Mouse (Mus musculus) liver, adult 2 months (tissue): ENCODE data around the gene Agpat4. TPM values are rescaled to one million over a fixed set of nuclear protein-coding genes. Genes with fewer than 3 reads are reported as not detected.

Source experiments
- DNase-seq: peaks from one replicate; pipeline ENCODE4 v3.0.0-alpha.2; 2011; ENCODE audit warnings: low read depth, low spot score; ENCODE audit errors: extremely low read depth
- H3K27ac ChIP-seq: fragments of 200-500 bp; replicated peaks from 2 replicates; pipeline ENCODE4 v1.5.1; 2012; ENCODE audit warnings: low read depth, mild to moderate bottlenecking, control low read depth, inconsistent platforms, low read length; ENCODE audit not compliant: insufficient read depth
- H3K27me3 ChIP-seq: fragments of 200-500 bp; 2 replicates; pipeline ENCODE4 v1.6.1; 2012; ENCODE audit warnings: mild to moderate bottlenecking, moderate library complexity, low read length, inconsistent platforms; ENCODE audit not compliant: control insufficient read depth, insufficient read depth
- H3K36me3 ChIP-seq: fragments of 200-500 bp; 2 replicates; pipeline ENCODE4 v1.6.1; 2012; ENCODE audit warnings: low read length, inconsistent platforms; ENCODE audit not compliant: control insufficient read depth, insufficient read depth
- H3K4me1 ChIP-seq: fragments of 200-500 bp; 2 replicates; pipeline ENCODE4 v1.6.1; 2011; ENCODE audit warnings: low read length; ENCODE audit not compliant: control insufficient read depth, insufficient read depth
- H3K4me3 ChIP-seq: fragments of 200-500 bp; 2 replicates; pipeline ENCODE4 v1.5.1; 2011; ENCODE audit warnings: low read depth, mild to moderate bottlenecking, control low read depth, low read length, moderate library complexity; ENCODE audit not compliant: insufficient read depth
- H3K79me2 ChIP-seq: fragments of 200-500 bp; 2 replicates; pipeline ENCODE4 v1.6.1; 2012; ENCODE audit warnings: inconsistent platforms, mild to moderate bottlenecking, low read length, moderate library complexity; ENCODE audit not compliant: control insufficient read depth, insufficient read depth
- H3K9ac ChIP-seq: fragments of 200-500 bp; 2 replicates; pipeline ENCODE4 v1.6.1; 2012; ENCODE audit warnings: low read depth, mild to moderate bottlenecking, control low read depth, inconsistent platforms, low read length
- CTCF ChIP-seq: fragments of 200-500 bp; IDR thresholded peaks from 2 replicates; pipeline ENCODE4 v1.5.1; 2011; ENCODE audit warnings: low read depth, low read length, control low read depth
- POLR2A ChIP-seq: fragments of 200-500 bp; IDR thresholded peaks from 2 replicates; pipeline ENCODE4 v1.6.1; 2011; ENCODE audit warnings: low read length, control low read depth; ENCODE audit not compliant: insufficient read depth; ENCODE audit errors: extremely low read depth
- WGBS: fragments of 180-500 bp; shearing (Covaris S2); methylation state at CpG from one replicate; pipeline ENCODE4 v1.1.7; 2018; 5-methylcytosine and 5-hydroxymethylcytosine counted together
- polyA plus RNA-seq: library from polyadenylated mRNA; depleted of rRNA; stranded (reverse); fragments of >200 nt; gene quantifications from 2 replicates; pipeline ENCODE4 v1.2.3, GENCODE M21; 2012
- total RNA-seq: library from RNA; depleted of rRNA; stranded (reverse); fragments of >200 nt; gene quantifications from 2 replicates; pipeline ENCODE4 v1.2.3, GENCODE M21; 2014

The Agpat4 gene
- total and polyA plus RNA-seq, 2 experiments = 0.60 to 1.2 TPM

GRCm38 (mm10) chr17:12162824-12163223 is 44.3 kb downstream of the Agpat4 start:
- WGBS = 90% methylated on average over 4 of the region's 4 CpGs
- no peak for TF ChIP-seq POLR2A
- no peak for TF ChIP-seq CTCF
- Histone ChIP-seq H3K79me2 (no peaks in the 10 kb centered on the region), H3K27me3 (no peaks in the 10 kb centered on the region), H3K9ac (no peak overlapping the region), H3K4me1 (no peaks in the 10 kb centered on the region), H3K4me3 (no peak overlapping the region), H3K36me3 (no peaks in the 10 kb centered on the region), H3K27ac (no peak overlapping the region)
- DNase-seq = no peak

DNA sequence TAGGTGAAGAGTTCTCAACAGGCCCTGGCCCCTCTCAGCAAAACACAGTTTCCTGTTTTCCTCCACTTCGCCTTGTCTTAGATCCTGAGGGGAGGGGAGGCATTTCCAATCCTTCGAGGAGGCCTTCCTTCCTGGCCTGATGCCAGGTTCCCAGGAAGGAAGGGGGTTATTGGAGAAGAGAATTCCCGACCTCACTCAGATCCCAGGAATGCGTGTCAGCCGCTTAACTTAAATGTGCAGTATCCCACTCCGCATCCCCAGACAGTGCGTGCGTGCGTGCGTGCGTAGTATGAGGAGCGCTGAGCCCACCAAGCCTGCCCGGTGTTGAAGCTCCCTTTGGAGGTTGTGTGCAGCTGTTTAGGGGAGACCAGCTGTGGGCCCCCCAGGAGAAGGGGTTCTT is 44.9 kb downstream of the Agpat4 start:
- TF ChIP-seq CTCF = no peak
- TF ChIP-seq POLR2A = no peak
- no peaks in the 10 kb centered on the region for H3K79me2 ChIP-seq
- no peak overlapping the region for H3K4me3 ChIP-seq
- H3K27ac ChIP-seq = no peak overlapping the region
- WGBS = 88% methylated on average over 13 of the region's 13 CpGs
- no peak for DNase-seq
- no peaks in the 10 kb centered on the region for H3K36me3 ChIP-seq
- H3K9ac ChIP-seq = no peak overlapping the region
- H3K27me3 ChIP-seq = no peaks in the 10 kb centered on the region
- no peaks in the 10 kb centered on the region for H3K4me1 ChIP-seq

- 89% methylated on average over 7 of the region's 7 CpGs for WGBS
- no peak for TF ChIP-seq CTCF
- TF ChIP-seq POLR2A = no peak
- H3K27ac ChIP-seq = no peak overlapping the region
Observed at GRCm38 (mm10) chr17:12163903-12164302, 45.4 kb downstream of the Agpat4 start.

GRCm38 (mm10) chr17:12164507-12164906 is 46.0 kb downstream of the Agpat4 start:
- H3K27ac ChIP-seq = no peak overlapping the region
- H3K36me3 ChIP-seq = no peaks in the 10 kb centered on the region
- no peak for DNase-seq
- no peak overlapping the region for H3K9ac ChIP-seq
- H3K4me3 ChIP-seq = no peak overlapping the region
- H3K27me3 ChIP-seq = no peaks in the 10 kb centered on the region
- WGBS = 89% methylated on average over 6 of the region's 6 CpGs
- TF ChIP-seq POLR2A (no peak), CTCF (no peak)
- H3K4me1 ChIP-seq = no peaks in the 10 kb centered on the region
- no peaks in the 10 kb centered on the region for H3K79me2 ChIP-seq

More at GRCm38 (mm10) chr17:12163903-12164302, 45.4 kb downstream of the Agpat4 start:
- Histone ChIP-seq H3K36me3 (no peaks in the 10 kb centered on the region), H3K4me3 (no peak overlapping the region), H3K9ac (no peak overlapping the region), H3K4me1 (no peaks in the 10 kb centered on the region), H3K27me3 (no peaks in the 10 kb centered on the region), H3K79me2 (no peaks in the 10 kb centered on the region)
- no peak for DNase-seq

DNA sequence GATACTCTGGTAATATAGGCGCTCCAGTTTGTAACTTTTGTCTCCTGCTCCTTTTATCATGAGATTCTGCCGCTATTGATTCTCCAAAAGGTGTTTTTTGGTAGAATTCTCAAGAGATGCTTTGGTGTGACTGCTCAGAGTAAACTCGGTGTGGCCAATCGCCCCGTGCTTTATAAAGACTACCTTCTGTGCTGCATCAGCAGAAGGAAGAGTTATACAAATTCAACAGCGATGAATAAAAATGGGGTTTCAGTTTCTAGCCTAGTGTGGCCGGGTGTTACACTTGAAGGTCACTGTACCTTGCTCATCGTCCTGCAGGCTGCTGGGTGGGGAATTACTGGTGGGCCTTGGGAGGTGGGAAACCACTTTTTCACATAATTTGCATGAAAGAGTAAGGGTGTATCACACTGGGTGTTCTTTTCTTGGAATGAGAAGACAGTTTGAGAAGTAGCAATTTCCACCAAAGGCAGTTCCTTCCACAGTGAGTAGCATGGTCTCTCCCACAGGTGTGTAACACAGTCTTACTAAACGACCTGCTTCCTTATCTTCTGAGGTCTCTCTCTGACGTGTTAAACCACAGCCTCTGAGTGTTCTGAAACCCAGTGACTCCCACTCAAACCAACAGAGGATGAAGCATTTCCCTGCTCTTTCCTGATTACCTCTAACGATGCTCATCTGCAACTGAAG is 46.6 kb downstream of the Agpat4 start:
- no peaks in the 10 kb centered on the region for H3K36me3 ChIP-seq
- H3K27ac ChIP-seq = no peak overlapping the region
- TF ChIP-seq CTCF (no peak), POLR2A (no peak)
- no peaks in the 10 kb centered on the region for H3K27me3 ChIP-seq
- H3K4me1 ChIP-seq = no peaks in the 10 kb centered on the region
- DNase-seq = no peak
- no peak overlapping the region for H3K4me3 ChIP-seq
- H3K79me2 ChIP-seq = no peaks in the 10 kb centered on the region
- WGBS = 84% methylated on average over 11 of the region's 11 CpGs
- no peak overlapping the region for H3K9ac ChIP-seq

DNA sequence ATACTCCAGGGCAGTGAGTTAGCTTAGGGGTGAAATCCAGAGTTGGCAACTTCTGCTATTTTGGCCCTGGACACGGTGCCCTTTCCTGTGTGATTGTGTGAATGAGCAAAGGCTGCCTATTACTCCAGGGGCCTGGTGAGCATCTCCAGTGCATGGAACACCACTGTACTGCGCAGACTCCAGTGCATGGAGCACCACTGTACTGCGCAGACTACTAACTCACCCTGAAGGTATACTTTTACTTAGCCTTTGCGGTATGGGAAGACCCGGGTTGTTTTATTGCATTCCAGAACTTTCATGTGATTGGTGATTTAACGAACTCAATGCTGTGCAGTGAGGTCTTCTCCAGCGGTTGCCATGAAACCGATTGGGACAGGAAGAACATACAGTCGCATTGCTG is 47.2 kb downstream of the Agpat4 start:
- no peaks in the 10 kb centered on the region for H3K79me2 ChIP-seq
- no peaks in the 10 kb centered on the region for H3K4me1 ChIP-seq
- H3K4me3 ChIP-seq = no peak overlapping the region
- H3K27ac ChIP-seq = no peak overlapping the region
- no peaks in the 10 kb centered on the region for H3K27me3 ChIP-seq
- 91% methylated on average over 9 of the region's 9 CpGs for WGBS
- TF ChIP-seq POLR2A (no peak), CTCF (no peak)
- no peaks in the 10 kb centered on the region for H3K36me3 ChIP-seq
- no peak overlapping the region for H3K9ac ChIP-seq
- DNase-seq = no peak
